Mouse (Mus musculus) C2C12 (cell line): ENCODE results near the gene Dpyd.

Experiments
- CTCF ChIP-seq: IDR thresholded peaks from one replicate; pipeline ENCODE4 v1.5.1; 2011; ENCODE audit not compliant: control insufficient read depth, insufficient read depth, insufficient read length
- MYOD1 ChIP-seq: IDR thresholded peaks from one replicate; pipeline ENCODE4 v1.6.1; 2011; ENCODE audit warnings: low read depth; ENCODE audit not compliant: control insufficient read depth, insufficient read length
- MYOG ChIP-seq: IDR thresholded peaks from one replicate; pipeline ENCODE4 v1.6.1; 2011; ENCODE audit not compliant: control insufficient read depth, insufficient read length; ENCODE audit errors: extremely low read depth
- USF1 ChIP-seq: IDR thresholded peaks from one replicate; pipeline ENCODE4 v1.6.1; 2011; ENCODE audit warnings: low read depth, mild to moderate bottlenecking, control low read depth, moderate library complexity

GRCm38 (mm10) chr3:119397205-119397604 is 835.3 kb downstream of the Dpyd start:
- TF ChIP-seq CTCF: no peak
- no peak for TF ChIP-seq USF1
- TF ChIP-seq MYOG: no peak
- no peak for TF ChIP-seq MYOD1
